Mouse (Mus musculus): ENCODE measurements around the gene Ric1.

Gene Ric1

GRCm38 (mm10) chr19:29521637-29522435, at the start of gene Ric1:
Ric1 (plus strand) TSS chr19:29522282.
- DNase-seq: peak; percentile 91

- no peak for DNase-seq
These were observed 49.7 kb upstream of the Ric1 start for GRCm38 (mm10) chr19:29472424-29472823.

GRCm38 (mm10) chr19:29472946-29473345, 49.1 kb upstream of the Ric1 start:
- DNase-seq: no peak

- no peak for DNase-seq
These were observed 47.3 kb upstream of the Ric1 start for GRCm38 (mm10) chr19:29474803-29475202.

GRCm38 (mm10) chr19:29475210-29475620, 46.9 kb upstream of the Ric1 start:
- DNase-seq: no peak

GRCm38 (mm10) chr19:29478598-29478997, 43.5 kb upstream of the Ric1 start:
- no peak for DNase-seq

- DNase-seq: no peak
These were observed 40.5 kb upstream of the Ric1 start for GRCm38 (mm10) chr19:29481578-29481977.

GRCm38 (mm10) chr19:29482148-29482547, 39.9 kb upstream of the Ric1 start:
- DNase-seq: no peak

- DNase-seq: no peak
These were observed 39.4 kb upstream of the Ric1 start for GRCm38 (mm10) chr19:29482637-29483036.

GRCm38 (mm10) chr19:29483386-29483785, 38.7 kb upstream of the Ric1 start:
- DNase-seq: no peak

- no peak for DNase-seq
These were observed 37.5 kb upstream of the Ric1 start for GRCm38 (mm10) chr19:29484537-29484936.

GRCm38 (mm10) chr19:29485257-29485948, 36.7 kb upstream of the Ric1 start:
- no peak for DNase-seq

GRCm38 (mm10) chr19:29486545-29487206, 35.4 kb upstream of the Ric1 start:
- DNase-seq: no peak

GRCm38 (mm10) chr19:29487326-29488072, 34.6 kb upstream of the Ric1 start:
- no peak for DNase-seq

- DNase-seq: no peak
These were observed 34.0 kb upstream of the Ric1 start for GRCm38 (mm10) chr19:29488073-29488390.

- no peak for DNase-seq
These were observed 33.7 kb upstream of the Ric1 start for GRCm38 (mm10) chr19:29488420-29488819.

GRCm38 (mm10) chr19:29489785-29490284, 32.2 kb upstream of the Ric1 start:
- DNase-seq: no peak

- no peak for DNase-seq
These were observed 30.6 kb upstream of the Ric1 start for GRCm38 (mm10) chr19:29491467-29491866.

GRCm38 (mm10) chr19:29494454-29494853, 27.6 kb upstream of the Ric1 start:
- no peak for DNase-seq

GRCm38 (mm10) chr19:29496001-29496597, 26.0 kb upstream of the Ric1 start:
- DNase-seq: no peak

- DNase-seq: no peak
These were observed 25.1 kb upstream of the Ric1 start for GRCm38 (mm10) chr19:29496786-29497557.

GRCm38 (mm10) chr19:29497874-29498273, 24.2 kb upstream of the Ric1 start:
- DNase-seq: no peak

All from cerebellum, adult 11-12 months (tissue).